Mouse (Mus musculus) lung, adult 18-20 months (tissue): ENCODE measurements around the gene Scin.
"Not testable (repeated sequence)": the region's sequence is repeated elsewhere in the genome, so short reads cannot be mapped to it uniquely, and the experiment has no call there.

Source experiments
- DNase-seq, 2 experiments: peaks; one replicate each; pipeline ENCODE4 v3.0.0; 2022; ENCODE audit warnings: mixed read lengths in 2 of 2

Scin gene

DNA sequence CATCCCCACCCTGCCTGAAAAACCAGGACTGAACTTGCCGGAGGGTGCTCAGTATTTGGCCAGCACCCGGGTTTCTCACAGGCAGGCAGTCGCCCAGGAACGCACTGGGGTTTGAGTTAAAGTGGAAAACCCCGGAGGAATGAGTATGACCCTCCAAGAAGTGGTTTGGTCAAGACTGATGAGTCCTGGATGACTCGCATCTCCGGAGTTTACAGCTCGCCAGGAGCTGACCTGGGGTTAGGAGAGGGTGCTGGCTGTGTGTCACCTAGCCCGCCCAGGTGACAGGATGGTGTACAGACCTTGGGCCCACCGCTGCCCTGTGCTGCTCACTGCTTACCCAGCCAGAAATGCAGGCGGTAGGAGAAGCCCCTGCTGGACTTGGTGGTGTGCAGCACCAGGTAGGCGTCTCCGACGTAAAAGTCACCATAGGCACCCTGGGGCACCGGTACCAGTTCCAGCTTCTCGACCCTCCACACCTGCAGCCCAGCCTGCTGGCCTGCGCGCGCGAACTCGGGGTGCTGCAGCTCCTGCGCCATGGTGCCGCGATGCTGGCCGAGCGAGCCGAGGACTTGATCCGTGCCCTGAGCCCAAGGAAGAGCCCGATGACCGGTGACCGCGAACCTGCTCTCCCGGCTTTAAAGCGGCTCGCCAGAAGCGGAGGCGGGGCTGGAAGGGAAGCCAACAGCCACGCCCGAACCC lies at the start of gene Scin:
Scin (minus strand) TSS at position 656 of the 699 bp plus-strand sequence.
- DNase-seq = peak; percentile 16 to 27

DNA sequence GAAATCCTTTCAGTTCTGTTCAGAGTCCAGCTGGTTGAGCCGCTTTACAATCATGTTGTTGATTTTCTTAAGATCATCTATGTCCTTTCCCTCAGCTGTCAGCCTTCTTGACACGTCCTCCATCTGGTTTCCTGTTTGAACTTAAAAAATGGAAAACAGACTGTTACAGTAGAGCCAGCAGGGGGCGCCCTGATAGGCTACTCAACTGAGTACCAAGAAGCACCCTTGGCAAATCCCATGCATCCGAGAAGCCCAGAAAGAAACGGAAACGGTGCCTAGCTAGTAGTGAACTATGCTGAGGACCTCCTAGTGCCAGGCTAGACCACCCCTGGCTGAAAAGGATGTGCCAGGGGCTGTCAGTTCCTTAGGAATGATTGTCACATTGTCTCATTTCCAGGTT lies 43.1 kb upstream of the Scin start:
- DNase-seq = peak; percentile 25 to 48

GRCm38 (mm10) chr12:40176158-40176557 lies 42.1 kb upstream of the Scin start:
- no peak for DNase-seq

- not testable (repeated sequence) for DNase-seq
Measured at GRCm38 (mm10) chr12:40175171-40175570, 41.1 kb upstream of the Scin start.

GRCm38 (mm10) chr12:40171637-40172036 lies 37.6 kb upstream of the Scin start:
- no peak for DNase-seq

DNA sequence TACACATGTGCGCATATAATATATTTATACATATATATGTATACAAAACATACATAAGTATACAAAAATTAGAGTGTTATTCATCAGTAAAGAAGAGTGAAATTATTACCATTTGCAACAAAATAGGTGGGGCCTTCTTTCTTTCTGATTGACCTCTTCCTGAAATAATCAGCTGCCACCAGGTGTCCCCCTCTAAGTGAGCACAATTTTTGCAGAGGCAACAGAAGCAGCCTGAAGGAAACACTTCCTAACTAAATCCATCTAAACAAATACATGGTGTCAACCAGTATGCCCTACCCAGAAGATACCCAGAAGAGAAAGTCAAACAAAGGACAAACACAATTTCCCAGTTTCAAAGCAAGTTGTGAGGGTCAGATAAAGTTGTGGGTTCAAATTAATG lies 35.6 kb upstream of the Scin start:
- DNase-seq = no peak

GRCm38 (mm10) chr12:40164621-40165020 lies 30.6 kb upstream of the Scin start:
- DNase-seq = peak in 1 of 2 experiments; percentile 5

- DNase-seq = no peak
Measured at GRCm38 (mm10) chr12:40160777-40161176, 26.7 kb upstream of the Scin start.

DNA sequence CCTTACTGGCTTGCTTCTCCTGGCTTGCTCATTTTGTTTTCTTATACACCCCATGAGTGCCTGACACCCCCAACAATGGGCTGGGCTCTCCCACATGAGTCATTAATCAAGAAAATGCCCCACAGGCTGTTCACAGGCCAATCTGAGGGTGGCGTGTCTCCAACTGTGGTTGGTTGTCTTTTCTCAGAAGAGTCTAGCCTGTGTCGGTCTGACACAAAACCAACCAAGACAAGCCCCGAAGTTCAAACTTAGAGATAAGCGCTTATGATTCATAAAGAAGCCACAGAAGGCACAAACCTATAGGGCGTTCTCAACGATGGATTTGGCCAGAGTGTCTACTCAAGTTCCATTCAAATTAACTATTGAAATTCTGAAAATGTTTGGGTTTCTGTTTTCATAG lies 20.2 kb upstream of the Scin start:
- no peak for DNase-seq

GRCm38 (mm10) chr12:40152353-40153069 lies 18.5 kb upstream of the Scin start:
- DNase-seq = no peak

- DNase-seq = no peak
Measured at GRCm38 (mm10) chr12:40147319-40147718, 13.3 kb upstream of the Scin start.

DNA sequence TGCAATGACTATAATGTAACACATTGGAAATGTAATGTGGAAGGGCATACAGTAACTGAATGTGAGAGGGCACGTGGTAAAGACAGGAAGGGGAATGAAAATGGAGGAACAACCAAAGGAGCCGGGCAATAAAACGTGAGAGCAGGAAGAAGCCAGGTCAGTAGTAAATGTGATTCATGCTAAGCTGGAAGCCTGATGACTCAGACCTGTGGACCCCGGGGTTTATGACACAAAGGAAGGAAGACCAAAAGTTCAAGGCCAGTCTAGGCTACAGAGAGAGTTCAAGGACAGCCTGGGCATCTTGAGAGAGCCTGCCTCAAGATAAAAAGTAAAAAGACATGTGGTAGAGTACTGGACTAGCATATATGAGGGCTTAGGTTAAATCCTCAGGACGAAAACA lies 12.5 kb upstream of the Scin start:
- no peak for DNase-seq

- no peak for DNase-seq
Measured at GRCm38 (mm10) chr12:40140706-40141105, 6.7 kb upstream of the Scin start.

DNA sequence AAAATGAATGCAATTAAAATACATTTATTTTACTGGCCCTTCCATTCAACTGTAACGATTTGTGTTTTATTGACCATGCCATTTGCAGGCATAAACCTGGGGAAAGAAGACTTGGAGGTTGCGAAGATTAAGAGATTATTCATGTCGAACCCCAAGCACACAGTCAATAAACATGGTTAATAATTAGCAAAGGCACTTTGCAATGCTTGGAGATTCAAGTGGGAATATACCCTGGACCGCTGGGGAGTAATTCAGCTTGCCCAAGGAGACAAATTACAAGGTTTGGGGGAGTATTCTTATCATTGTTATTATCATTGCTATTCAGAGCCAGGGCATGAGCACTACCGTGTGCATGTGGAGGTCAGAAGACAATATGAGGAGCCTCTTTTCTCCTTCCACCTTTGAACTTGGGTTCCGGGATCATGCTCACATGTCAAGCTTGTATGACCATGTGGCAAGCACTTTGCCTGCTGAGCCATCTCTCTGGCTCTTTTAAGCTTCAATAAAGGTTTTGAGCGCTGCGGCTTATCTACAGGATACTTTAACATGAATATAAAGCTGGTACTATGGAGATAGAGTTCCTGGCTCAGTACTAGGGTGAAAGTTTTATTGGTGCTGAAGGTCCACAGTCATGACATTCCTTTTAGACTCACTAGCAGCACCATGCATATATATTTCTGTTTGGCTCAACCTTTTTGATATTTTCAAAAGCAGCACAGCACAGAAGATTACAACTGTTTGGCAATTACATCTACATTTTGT lies 5.6 kb upstream of the Scin start:
- DNase-seq = no peak

GRCm38 (mm10) chr12:40134529-40134928 lies 501 bp upstream of the Scin start:
- DNase-seq = no peak

- DNase-seq = no peak
Measured at GRCm38 (mm10) chr12:40133194-40133572, 845 bp downstream of the Scin start.

- DNase-seq = no peak
Measured at GRCm38 (mm10) chr12:40118872-40119271, 15.2 kb downstream of the Scin start.

DNA sequence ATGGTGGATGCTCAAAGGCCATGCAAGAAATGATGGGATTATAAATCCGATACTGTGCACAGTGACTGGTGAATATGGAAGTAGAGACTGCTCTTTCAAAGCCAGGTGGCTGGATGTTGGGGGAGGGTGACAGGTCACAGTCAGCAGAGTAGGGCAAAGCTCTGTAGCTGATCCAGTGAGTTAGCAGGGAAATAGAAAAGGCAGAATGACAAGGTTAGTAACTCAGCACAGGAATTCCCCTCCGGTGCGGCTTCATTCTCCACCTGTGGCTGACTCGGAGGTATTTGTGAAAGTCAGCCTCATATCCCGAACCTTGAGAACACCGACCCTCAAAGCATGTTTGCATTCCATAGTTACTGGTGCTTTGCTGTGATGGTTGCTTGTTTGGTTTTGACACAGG lies 17.0 kb downstream of the Scin start:
- DNase-seq = no peak

- DNase-seq = no peak
Measured at GRCm38 (mm10) chr12:40116214-40116613, 17.8 kb downstream of the Scin start.

GRCm38 (mm10) chr12:40114883-40115282 lies 19.1 kb downstream of the Scin start:
- no peak for DNase-seq

GRCm38 (mm10) chr12:40114020-40114419 lies 20.0 kb downstream of the Scin start:
- DNase-seq = no peak

DNA sequence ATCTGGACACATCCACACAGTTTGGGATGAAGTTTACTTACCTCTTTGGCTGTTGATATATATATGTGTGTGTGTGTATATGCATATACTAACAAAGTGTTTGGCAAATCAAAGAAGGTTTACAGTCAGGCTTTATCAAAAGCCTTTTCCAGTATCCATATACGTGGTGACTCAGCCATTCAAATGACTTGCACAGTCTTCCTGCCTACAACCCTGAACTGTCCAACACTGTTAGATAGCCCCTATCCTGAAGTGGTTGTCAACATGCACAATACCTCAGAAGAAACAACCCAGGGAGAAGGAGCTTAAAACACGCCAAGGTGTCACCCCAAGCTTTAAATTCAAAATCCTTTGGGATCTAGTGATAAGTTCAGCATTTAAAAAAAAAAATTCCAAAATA lies 20.4 kb downstream of the Scin start:
- no peak for DNase-seq

DNA sequence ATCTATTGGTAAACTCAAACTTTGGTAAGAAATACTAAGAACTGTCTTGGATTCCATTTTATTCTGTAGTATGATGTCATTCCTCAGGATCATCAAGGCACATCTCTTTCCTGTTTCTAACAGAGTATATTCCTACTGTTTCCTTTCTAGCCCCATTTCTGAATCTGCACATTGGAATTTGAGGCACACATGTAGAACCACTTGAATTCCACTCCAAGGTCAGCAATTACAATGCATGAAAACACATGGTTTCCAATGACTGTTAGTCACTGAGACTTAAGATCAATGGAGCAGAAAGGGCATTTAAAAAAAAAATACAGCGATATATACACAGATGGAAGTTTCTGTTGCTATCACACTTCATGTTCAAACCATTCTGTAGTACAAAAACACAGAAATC lies 24.8 kb downstream of the Scin start:
- no peak for DNase-seq

- DNase-seq = no peak
Measured at GRCm38 (mm10) chr12:40108143-40108542, 25.9 kb downstream of the Scin start.
